Comparison of ENCODE assay signal across 9 mouse cellular contexts in the genomic region with DNA sequence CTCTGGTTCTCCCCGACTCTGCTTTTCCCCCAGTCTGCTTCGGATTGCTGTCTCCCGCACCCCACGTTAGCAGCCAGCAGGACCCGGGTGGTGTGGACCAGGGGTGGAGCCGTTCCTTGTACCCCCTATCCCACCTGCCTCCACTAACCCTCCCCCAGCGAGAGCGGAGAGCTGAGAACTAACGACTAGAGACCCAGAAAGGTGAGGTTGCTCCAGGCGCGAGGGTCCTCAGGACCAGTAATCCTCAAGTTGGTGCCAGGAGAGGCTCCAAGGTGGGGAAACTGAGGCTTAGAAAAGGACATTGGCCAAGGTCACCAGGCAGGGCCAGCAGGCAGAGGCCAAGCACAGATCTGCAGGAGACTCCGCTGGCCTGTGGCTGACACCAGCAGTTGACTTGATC. TPM values are rescaled to one million over a fixed set of nuclear protein-coding genes. Genes with fewer than 3 reads are reported as not detected.
A peak's percentile ranks its signal among the peaks of the same experiment; 100 is the strongest.
DNase-seq lines count a peak whose midpoint lies in the region; ATAC-seq and TF ChIP-seq lines count a peak whose summit lies in the region.
"Had no signal": no experiment of that assay in that cellular context is flagged by ENCODE, and none has a peak within 500 bp of the region (broad histone marks: within the 10 kb centered on the region; RNA-seq: fewer than 3 reads in every experiment).

No protein-coding gene starts in this region.

- H3K4me1 ChIP-seq in lung, embryonic 14.5 days (ENCODE audit: insufficient read depth), result no peaks in the 10 kb centered on the region
- H3K4me1 ChIP-seq in forebrain, embryonic 12.5 days, result peaks cover 28% of the 10 kb centered on the region
- peaks cover 19% of the 10 kb centered on the region for H3K4me1 ChIP-seq in limb, embryonic 15.5 days
- peaks cover 20% of the 10 kb centered on the region for H3K4me1 ChIP-seq in stomach, embryonic 15.5 days

- DNase-seq in lung, embryonic 14.5 days, result no peak
- DNase-seq in lung, postnatal 36 days, result no peak
- DNase-seq in gastrocnemius, postnatal 36 days, result no peak
- no peak for DNase-seq in spleen, postnatal 14 days (ENCODE audit: low spot score in 2 of 2)
- DNase-seq: cerebellum, postnatal 36 days; kidney, adult 9 months had no signal

- WGBS in lung, embryonic 14.5 days, result 3% methylated on average over 12 of the region's 12 CpGs
- 0% methylated on average over 12 of the region's 12 CpGs for WGBS in forebrain, embryonic 12.5 days
- WGBS in limb, embryonic 15.5 days, result 1% methylated on average over 12 of the region's 12 CpGs
- 2% methylated on average over 9 of the region's 12 CpGs for WGBS in stomach, embryonic 15.5 days

- no peak overlapping the region for H3K27ac ChIP-seq in lung, embryonic 14.5 days (ENCODE audit: low read depth)
- no peak overlapping the region for H3K27ac ChIP-seq in forebrain, embryonic 12.5 days
- H3K27ac ChIP-seq in limb, embryonic 15.5 days, result no peak overlapping the region
- H3K27ac ChIP-seq in stomach, embryonic 15.5 days, result no peak overlapping the region

- no peak for TF ChIP-seq CTCF in lung, embryonic 14.5 days (IDR thresholded peaks at IDR 0.05; ENCODE audit: low read depth)

- no peak overlapping the region for H3K9ac ChIP-seq in lung, embryonic 14.5 days
- H3K9ac ChIP-seq in forebrain, embryonic 12.5 days, result 0 out of 2 replicates have a peak overlapping the region, but pooled peaks have one; percentile 21
- H3K9ac ChIP-seq in limb, embryonic 15.5 days, result no peak overlapping the region
- H3K9ac ChIP-seq in stomach, embryonic 15.5 days, result no peak overlapping the region

- peak overlapping the region; percentile 46 for H3K4me3 ChIP-seq in lung, embryonic 14.5 days (ENCODE audit: low read depth, low read length)
- H3K4me3 ChIP-seq in forebrain, embryonic 12.5 days (replicated peaks), result peak overlapping the region; percentile 61
- H3K4me3 ChIP-seq in limb, embryonic 15.5 days, result peak overlapping the region; percentile 47
- H3K4me3 ChIP-seq in stomach, embryonic 15.5 days (replicated peaks), result peak overlapping the region; percentile 45

- H3K4me2 ChIP-seq in lung, embryonic 14.5 days, result peak overlapping the region; percentile 84
- peak overlapping the region; percentile 100 for H3K4me2 ChIP-seq in forebrain, embryonic 12.5 days
- H3K4me2 ChIP-seq in limb, embryonic 15.5 days, result peak overlapping the region; percentile 96
- H3K4me2 ChIP-seq in stomach, embryonic 15.5 days, result peak overlapping the region; percentile 95

- peaks cover 66% of the 10 kb centered on the region for H3K27me3 ChIP-seq in lung, embryonic 14.5 days (ENCODE audit: insufficient read depth, low read length)
- peaks cover 97% of the 10 kb centered on the region for H3K27me3 ChIP-seq in forebrain, embryonic 12.5 days
- H3K27me3 ChIP-seq in limb, embryonic 15.5 days, result peaks cover 94% of the 10 kb centered on the region
- peaks cover 83% of the 10 kb centered on the region for H3K27me3 ChIP-seq in stomach, embryonic 15.5 days (replicated peaks)

- H3K9me3 ChIP-seq in lung, embryonic 14.5 days (ENCODE audit: low read depth, low read length), result no peaks in the 10 kb centered on the region
- no peaks in the 10 kb centered on the region for H3K9me3 ChIP-seq in forebrain, embryonic 12.5 days
- H3K9me3 ChIP-seq in limb, embryonic 15.5 days, result no peaks in the 10 kb centered on the region
- no peaks in the 10 kb centered on the region for H3K9me3 ChIP-seq in stomach, embryonic 15.5 days

- intact Hi-C loops in gastrocnemius, postnatal 36 days (cut with DNase I), result no loop called here

- ATAC-seq in lung, embryonic 14.5 days (ENCODE audit: insufficient read depth), result no peak
- peak; percentile 11; the same call in 1 of the 2 replicates for ATAC-seq in forebrain, embryonic 12.5 days (ENCODE audit: low FRiP score)
- ATAC-seq in limb, embryonic 15.5 days (ENCODE audit: insufficient number of reproducible peaks, low FRiP score, low TSS enrichment, low read depth), result no peak
- ATAC-seq in stomach, embryonic 15.5 days (ENCODE audit: insufficient read depth, low FRiP score, low read depth), result no peak

- H3K36me3 ChIP-seq in lung, embryonic 14.5 days (ENCODE audit: insufficient read depth), result no peaks in the 10 kb centered on the region
- no peaks in the 10 kb centered on the region for H3K36me3 ChIP-seq in forebrain, embryonic 12.5 days (replicated peaks)
- H3K36me3 ChIP-seq in limb, embryonic 15.5 days, result no peaks in the 10 kb centered on the region
- no peaks in the 10 kb centered on the region for H3K36me3 ChIP-seq in stomach, embryonic 15.5 days

RNA-seq across cellular contexts. Expression of a gene that starts 0.7 kb away (rescaled TPM):
- 0.17 and 0.18 TPM in 2 replicates for polyA plus RNA-seq in lung, embryonic 14.5 days (2014; fragmentation: Nextera tagmentation; extraction: Ambion mirVana)
- polyA plus RNA-seq in forebrain, embryonic 12.5 days (2016; fragmentation: Nextera tagmentation; extraction: Ambion mirVana), result 0.62 and 0.64 TPM in 2 replicates
- 0.05 and 0.11 TPM in 2 replicates for polyA plus RNA-seq in limb, embryonic 15.5 days (2015; fragmentation: Nextera tagmentation; extraction: Ambion mirVana)
- polyA plus RNA-seq in stomach, embryonic 15.5 days (2015; fragmentation: Nextera tagmentation; extraction: Ambion mirVana), result 0.17 and 0.32 TPM in 2 replicates
- total RNA-seq in gastrocnemius, postnatal 36 days (2021), result under 1 TPM; 0.33 to 0.74 TPM

RNA-seq across cellular contexts. Expression of a gene that starts 42.8 kb away (rescaled TPM):
- 70.4 and 74.1 TPM in 2 replicates for polyA plus RNA-seq in lung, embryonic 14.5 days (2014; fragmentation: Nextera tagmentation; extraction: Ambion mirVana)
- 74.0 and 75.0 TPM in 2 replicates for polyA plus RNA-seq in forebrain, embryonic 12.5 days (2016; fragmentation: Nextera tagmentation; extraction: Ambion mirVana)
- 60.7 and 63.2 TPM in 2 replicates for polyA plus RNA-seq in limb, embryonic 15.5 days (2015; fragmentation: Nextera tagmentation; extraction: Ambion mirVana)
- 62.8 and 68.1 TPM in 2 replicates for polyA plus RNA-seq in stomach, embryonic 15.5 days (2015; fragmentation: Nextera tagmentation; extraction: Ambion mirVana)
- total RNA-seq in gastrocnemius, postnatal 36 days (2021), result 10 to 100 TPM; 20.7 to 22.9 TPM

RNA-seq across cellular contexts. Expression of a gene that starts 43.1 kb away (rescaled TPM):
- 736 and 777 TPM in 2 replicates for polyA plus RNA-seq in lung, embryonic 14.5 days (2014; fragmentation: Nextera tagmentation; extraction: Ambion mirVana)
- polyA plus RNA-seq in forebrain, embryonic 12.5 days (2016; fragmentation: Nextera tagmentation; extraction: Ambion mirVana), result 510 and 566 TPM in 2 replicates
- polyA plus RNA-seq in limb, embryonic 15.5 days (2015; fragmentation: Nextera tagmentation; extraction: Ambion mirVana), result 636 and 690 TPM in 2 replicates
- 920 and 1,051 TPM in 2 replicates for polyA plus RNA-seq in stomach, embryonic 15.5 days (2015; fragmentation: Nextera tagmentation; extraction: Ambion mirVana)
- 1,000 to 10,000 TPM in 1 of 2 experiments, 100 to 1,000 TPM in 1; 914 to 1,010 TPM for total RNA-seq in gastrocnemius, postnatal 36 days (2021)
